Mouse (Mus musculus) ES-E14 (cell line): ENCODE data around the gene 1700109H08Rik.

ENCODE experiments used
- CHD2 ChIP-seq: IDR thresholded peaks from 2 replicates; pipeline ENCODE4 v1.6.1; 2014; ENCODE audit warnings: mild to moderate bottlenecking, low read depth, low read length, inconsistent platforms
- MAFK ChIP-seq: IDR thresholded peaks from 2 replicates; pipeline ENCODE4 v1.6.1; 2014; ENCODE audit warnings: mild to moderate bottlenecking, low read depth, low read length, inconsistent platforms; ENCODE audit not compliant: insufficient read depth
- ZC3H11A ChIP-seq: IDR thresholded peaks from 2 replicates; pipeline ENCODE4 v1.6.1; 2012; ENCODE audit warnings: low read depth, mild to moderate bottlenecking, inconsistent platforms, low read length, borderline replicate concordance
- ZNF384 ChIP-seq: IDR thresholded peaks from 2 replicates; pipeline ENCODE4 v1.6.1; 2012; ENCODE audit warnings: low read depth, low read length, inconsistent platforms

DNA sequence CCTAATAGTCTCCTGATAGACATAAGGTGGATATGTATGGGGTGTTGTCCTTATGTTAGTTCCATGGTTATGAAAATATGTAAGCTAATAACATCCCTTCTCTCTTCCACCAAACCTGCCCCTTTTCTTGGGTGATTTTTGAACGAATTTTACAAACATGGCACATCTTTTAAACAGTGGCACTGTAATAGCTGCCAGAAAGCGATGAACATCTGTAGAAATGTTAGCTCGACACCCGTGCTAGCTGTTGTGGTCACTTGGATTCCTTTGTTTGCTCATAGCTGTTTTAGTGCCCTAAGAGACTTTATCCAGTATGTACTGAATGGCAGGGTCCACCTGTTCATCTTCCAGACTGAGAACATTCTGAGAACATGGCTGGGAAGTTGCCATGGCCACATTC is at the start of gene 1700109H08Rik:
- TF ChIP-seq ZNF384 (no peak), CHD2 (no peak), ZC3H11A (no peak), MAFK (no peak)
